Mouse (Mus musculus): ENCODE measurements at regions not wholly inside any gene's neighbourhood (a gene's known extent, or its start where the extent isn't known, plus 50 kb on each side); places are given as distances from the start of the nearest gene placed in this dataset.

- no peak for DNase-seq (ENCODE audit: low spot score)
Observed at GRCm38 (mm10) chr13:90371415-90372150, 282.2 kb upstream of the Xrcc4 start.

- no peak for DNase-seq (ENCODE audit: low spot score)
Observed at GRCm38 (mm10) chr13:90370746-90371414, 281.5 kb upstream of the Xrcc4 start.

- no peak for DNase-seq (ENCODE audit: low spot score)
Observed at GRCm38 (mm10) chr13:90364518-90365027, 275.2 kb upstream of the Xrcc4 start.

- DNase-seq (ENCODE audit: low spot score): no peak
Observed at GRCm38 (mm10) chr13:90359861-90360601, 270.6 kb upstream of the Xrcc4 start.

GRCm38 (mm10) chr13:90358149-90358548 lies 268.7 kb upstream of the Xrcc4 start:
- no peak for DNase-seq (ENCODE audit: low spot score)

- no peak for DNase-seq (ENCODE audit: low spot score)
Observed at GRCm38 (mm10) chr13:90355602-90356001, 266.2 kb upstream of the Xrcc4 start.

- DNase-seq (ENCODE audit: low spot score): no peak
Observed at GRCm38 (mm10) chr13:90342823-90343222, 253.4 kb upstream of the Xrcc4 start.

GRCm38 (mm10) chr13:90341597-90342212 lies 252.3 kb upstream of the Xrcc4 start:
- no peak for DNase-seq (ENCODE audit: low spot score)

GRCm38 (mm10) chr13:90340647-90341160 lies 251.3 kb upstream of the Xrcc4 start:
- no peak for DNase-seq (ENCODE audit: low spot score)

- DNase-seq (ENCODE audit: low spot score): no peak
Observed at GRCm38 (mm10) chr13:90337591-90337990, 248.2 kb upstream of the Xrcc4 start.

GRCm38 (mm10) chr13:90335741-90336037 lies 246.3 kb upstream of the Xrcc4 start:
- no peak for DNase-seq (ENCODE audit: low spot score)

GRCm38 (mm10) chr13:90334934-90335740 lies 245.7 kb upstream of the Xrcc4 start:
- no peak for DNase-seq (ENCODE audit: low spot score)

GRCm38 (mm10) chr13:90334286-90334685 lies 244.9 kb upstream of the Xrcc4 start:
- DNase-seq (ENCODE audit: low spot score): no peak

GRCm38 (mm10) chr13:90325226-90325625 lies 235.8 kb upstream of the Xrcc4 start:
- DNase-seq (ENCODE audit: low spot score): no peak

- no peak for DNase-seq (ENCODE audit: low spot score)
Observed at GRCm38 (mm10) chr13:90313209-90313978, 224.0 kb upstream of the Xrcc4 start.

GRCm38 (mm10) chr13:90310482-90310881 lies 221.1 kb upstream of the Xrcc4 start:
- DNase-seq (ENCODE audit: low spot score): no peak

GRCm38 (mm10) chr13:90300481-90300880 lies 211.1 kb upstream of the Xrcc4 start:
- DNase-seq (ENCODE audit: low spot score): no peak

- no peak for DNase-seq (ENCODE audit: low spot score)
Observed at GRCm38 (mm10) chr13:90294648-90295007, 205.2 kb upstream of the Xrcc4 start.

GRCm38 (mm10) chr13:90293697-90294647 lies 204.6 kb upstream of the Xrcc4 start:
- no peak for DNase-seq (ENCODE audit: low spot score)

- no peak for DNase-seq (ENCODE audit: low spot score)
Observed at GRCm38 (mm10) chr13:90292905-90293304, 203.5 kb upstream of the Xrcc4 start.

Data from testis, postnatal 10 days (tissue).